Mouse (Mus musculus) testis, adult 2 months (tissue): ENCODE measurements at regions not wholly inside any gene's neighbourhood (a gene's known extent, or its start where the extent isn't known, plus 50 kb on each side); places are given as distances from the start of the nearest gene placed in this dataset.

Experiments
- CTCF ChIP-seq: fragments of 200-500 bp; IDR thresholded peaks from 2 replicates; pipeline ENCODE4 v1.5.1; 2012; ENCODE audit warnings: low read depth, mild to moderate bottlenecking, inconsistent platforms, low read length, moderate library complexity; ENCODE audit not compliant: control insufficient read depth, insufficient read depth, insufficient replicate concordance
- POLR2A ChIP-seq: fragments of 200-500 bp; IDR thresholded peaks from 2 replicates; pipeline ENCODE4 v1.6.1; 2012; ENCODE audit warnings: low read depth, mild to moderate bottlenecking, inconsistent platforms, low read length, moderate library complexity; ENCODE audit not compliant: control insufficient read depth

- TF ChIP-seq CTCF (no peak), POLR2A (no peak)
These were observed 431.1 kb downstream of the Adam3 start for GRCm38 (mm10) chr8:24294565-24294964.
